Mouse (Mus musculus): ENCODE measurements at regions not wholly inside any gene's neighbourhood (a gene's known extent, or its start where the extent isn't known, plus 50 kb on each side); places are given as distances from the start of the nearest gene placed in this dataset.

DNA sequence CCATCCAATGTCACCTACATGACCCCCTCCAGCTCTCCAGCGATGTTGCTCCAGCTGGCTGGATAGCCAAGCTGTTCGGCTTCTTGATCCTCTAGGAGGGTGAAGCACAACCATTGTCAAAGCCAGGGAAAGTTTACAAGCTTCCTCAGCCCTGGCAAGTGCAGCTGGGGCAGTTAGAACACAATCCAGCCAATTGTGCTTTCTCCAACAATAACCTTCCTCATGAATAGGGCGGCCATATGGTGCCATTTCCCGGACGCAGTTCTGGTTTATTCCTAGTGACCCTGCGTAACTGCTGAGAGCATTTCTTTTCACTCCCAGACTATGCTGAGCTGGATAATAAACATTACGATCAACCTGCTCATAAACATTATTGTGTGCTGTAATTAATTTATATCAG is 233.3 kb upstream of the Sox11 start:
- TF ChIP-seq CTCF (IDR thresholded peaks at IDR 0.05; ENCODE audit: low read depth): no peak
- no peak for TF ChIP-seq EP300 (optimal IDR thresholded peaks at IDR 0.05)

Data from stomach, postnatal 0 days (tissue).